Mouse (Mus musculus): ENCODE data around the gene Pkp4.

DNA sequence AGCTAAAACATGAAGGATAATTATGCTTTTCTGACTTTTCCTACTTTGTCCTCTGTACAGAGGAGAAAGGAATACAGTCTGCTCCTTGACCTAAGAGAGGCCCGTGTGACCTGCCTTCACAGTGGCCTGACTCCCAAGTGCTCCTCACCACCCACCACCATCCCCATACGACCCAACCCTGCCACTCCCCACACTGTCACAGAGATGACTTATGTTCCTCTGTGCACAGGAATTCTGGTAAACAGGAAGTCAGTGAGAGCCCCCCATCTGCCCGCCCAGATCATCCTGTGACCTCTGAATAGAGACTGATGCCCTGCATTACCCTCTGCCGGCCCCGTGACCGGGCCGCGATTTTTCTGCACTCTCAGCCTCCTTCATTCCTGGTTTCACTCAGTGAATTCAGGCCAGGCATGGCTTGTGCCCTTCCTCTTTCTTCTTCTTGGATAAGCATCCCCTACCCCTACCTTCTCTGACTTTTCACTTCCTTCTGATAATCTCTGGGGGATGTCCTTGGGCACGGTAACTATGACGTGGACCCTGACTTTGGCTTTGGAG, 79.3 kb downstream of the Pkp4 start:
- TF ChIP-seq CTCF (IDR thresholded peaks at IDR 0.05; ENCODE audit: borderline replicate concordance, insufficient read depth, low read length) (no peak), POLR2A (IDR thresholded peaks at IDR 0.05; ENCODE audit: low read depth, low read length) (no peak)

All from embryonic fibroblast, embryonic 13.5 days (primary cell).